Comparison of ENCODE assay signal across 10 mouse cellular contexts in genomic region chrX:43430581-43430980, GRCm38 (mm10). TPM values are rescaled to one million over a fixed set of nuclear protein-coding genes. Genes with fewer than 3 reads are reported as not detected.
DNase-seq lines count a peak whose midpoint lies in the region; ATAC-seq lines count a peak whose summit lies in the region.
"Had no signal": no experiment of that assay in that cellular context is flagged by ENCODE, and none has a peak within 500 bp of the region (broad histone marks: within the 10 kb centered on the region; RNA-seq: fewer than 3 reads in every experiment).

No protein-coding gene starts in this region.

- H3K27me3 ChIP-seq in heart, embryonic 15.5 days, result peaks cover 19% of the 10 kb centered on the region
- H3K27me3 ChIP-seq in forebrain, embryonic 11.5 days (ENCODE audit: control insufficient read depth, insufficient read depth, low read length), result peaks cover 2% of the 10 kb centered on the region; the same call in 1 of the 2 replicates
- peaks cover 19% of the 10 kb centered on the region for H3K27me3 ChIP-seq in limb, embryonic 13.5 days
- H3K27me3 ChIP-seq: CH12.LX had no signal

- ATAC-seq in heart, embryonic 15.5 days (replicated peaks; ENCODE audit: insufficient number of reproducible peaks, insufficient read depth, low FRiP score, low read depth), result no peak
- peak; percentile 52 for ATAC-seq in forebrain, embryonic 11.5 days (replicated peaks; ENCODE audit: low FRiP score)
- ATAC-seq in limb, embryonic 13.5 days (ENCODE audit: low FRiP score, low read depth), result peak; percentile 58; the same call in 1 of the 2 replicates

- DNase-seq in heart, postnatal 14 days, result no peak
- DNase-seq in R1 (ENCODE audit: low read depth, low spot score), result peak; percentile 71
- peak; percentile 53 for DNase-seq in forebrain, embryonic 11.5 days (ENCODE audit: low spot score)
- DNase-seq in testis, postnatal 10 days (ENCODE audit: low spot score), result no peak
- DNase-seq in gastrocnemius, postnatal 10 days, result no peak
- no peak for DNase-seq in adrenal gland, adult (ENCODE audit: inconsistent age in 2 of 2, low spot score in 1 of 2)

- H3K9ac ChIP-seq in heart, embryonic 15.5 days, result no peak overlapping the region
- no peak overlapping the region for H3K9ac ChIP-seq in forebrain, embryonic 11.5 days (ENCODE audit: low read length)
- H3K9ac ChIP-seq in limb, embryonic 13.5 days, result no peak overlapping the region

- no peaks in the 10 kb centered on the region for H3K4me1 ChIP-seq in heart, embryonic 15.5 days (replicated peaks)
- H3K4me1 ChIP-seq in forebrain, embryonic 11.5 days (replicated peaks; ENCODE audit: control insufficient read depth, insufficient read depth, low read length), result no peaks in the 10 kb centered on the region
- no peaks in the 10 kb centered on the region for H3K4me1 ChIP-seq in limb, embryonic 13.5 days

- H3K36me3 ChIP-seq in heart, embryonic 15.5 days, result no peaks in the 10 kb centered on the region
- H3K36me3 ChIP-seq in forebrain, embryonic 11.5 days (ENCODE audit: control insufficient read depth, insufficient read depth, low read length), result no peaks in the 10 kb centered on the region
- H3K36me3 ChIP-seq in limb, embryonic 13.5 days, result no peaks in the 10 kb centered on the region

- intact Hi-C loops in heart, postnatal 14 days (cut with DNase I), result no loop called here

- 6% methylated on average over 11 of the region's 11 CpGs for WGBS in heart, embryonic 15.5 days
- 12% methylated on average over 11 of the region's 11 CpGs for WGBS in forebrain, embryonic 11.5 days
- 11% methylated on average over 11 of the region's 11 CpGs for WGBS in limb, embryonic 13.5 days

- H3K9me3 ChIP-seq in heart, embryonic 15.5 days (replicated peaks), result no peaks in the 10 kb centered on the region
- no peaks in the 10 kb centered on the region for H3K9me3 ChIP-seq in forebrain, embryonic 11.5 days (ENCODE audit: control insufficient read depth, low read length)
- H3K9me3 ChIP-seq in limb, embryonic 13.5 days, result no peaks in the 10 kb centered on the region

- H3K4me3 ChIP-seq in heart, embryonic 15.5 days, result peak overlapping the region; percentile 37
- H3K4me3 ChIP-seq in forebrain, embryonic 11.5 days (ENCODE audit: low read depth, low read length), result peak overlapping the region; percentile 31
- H3K4me3 ChIP-seq in limb, embryonic 13.5 days, result peak overlapping the region; percentile 44
- H3K4me3 ChIP-seq: erythroblast, embryonic 14.5 days had no signal

- H3K27ac ChIP-seq in heart, embryonic 15.5 days, result no peak overlapping the region
- H3K27ac ChIP-seq in forebrain, embryonic 11.5 days (ENCODE audit: low read depth, low read length), result no peak overlapping the region
- H3K27ac ChIP-seq in limb, embryonic 13.5 days, result no peak overlapping the region

- H3K4me2 ChIP-seq in heart, embryonic 15.5 days, result peak overlapping the region; percentile 65
- peak overlapping the region; percentile 61 for H3K4me2 ChIP-seq in forebrain, embryonic 11.5 days (ENCODE audit: low read depth, low read length, severe bottlenecking)
- peak overlapping the region; percentile 66 for H3K4me2 ChIP-seq in limb, embryonic 13.5 days (replicated peaks)

RNA-seq across cellular contexts. Expression of gene Tenm1, which starts 1.7 kb away (rescaled TPM):
- 0.10 TPM in 2 replicates for polyA plus RNA-seq in heart, embryonic 15.5 days (2015; fragmentation: Nextera tagmentation; extraction: Ambion mirVana)
- total RNA-seq in heart, postnatal 14 days (2021), result under 1 TPM; 0.17 TPM
- polyA plus RNA-seq in forebrain, embryonic 11.5 days (2014; fragmentation: Nextera tagmentation; extraction: Ambion mirVana), result 2.4 and 2.6 TPM in 2 replicates
- polyA plus RNA-seq in limb, embryonic 13.5 days (2015; fragmentation: Nextera tagmentation; extraction: Ambion mirVana), result 3.9 and 4.1 TPM in 2 replicates
- total RNA-seq in gastrocnemius, postnatal 10 days (2021), result under 1 TPM; 0.25 to 0.40 TPM
- total RNA-seq: CH12.LX had no signal

Comparison
In these comparisons a context has a peak if more than half of its experiments do, and no peak if none do; other contexts are left out.
1. DNase-seq: peak in R1 (single experiment) and forebrain, embryonic 11.5 days (single experiment); none in heart, postnatal 14 days (0 of 2), testis, postnatal 10 days (single experiment), gastrocnemius, postnatal 10 days (single experiment) and adrenal gland, adult (0 of 2).
2. Peak in every context shown above with its lines, with median percentiles within 50 percentile points of each other: H3K4me2 ChIP-seq and H3K4me3 ChIP-seq.